Mouse (Mus musculus) ES-CJ7 (cell line): Measurements from ENCODE around the gene Tdrd7.
A peak's percentile ranks its signal among the peaks of the same experiment; 100 is the strongest.

Experiments
- DNase-seq: peaks from one replicate; pipeline ENCODE4 v3.0.0; 2011; ENCODE audit warnings: low read depth, low spot score

The Tdrd7 gene

GRCm38 (mm10) chr4:45972448-45972854, 7.3 kb downstream of the Tdrd7 start:
- no peak for DNase-seq

- DNase-seq: no peak
These were observed 7.8 kb downstream of the Tdrd7 start for GRCm38 (mm10) chr4:45972951-45973350.

GRCm38 (mm10) chr4:45976931-45977667, 12.0 kb downstream of the Tdrd7 start:
- no peak for DNase-seq

GRCm38 (mm10) chr4:45979916-45980315, 14.8 kb downstream of the Tdrd7 start:
- DNase-seq: no peak

- DNase-seq: no peak
These were observed 15.9 kb downstream of the Tdrd7 start for GRCm38 (mm10) chr4:45981054-45981453.

- DNase-seq: no peak
These were observed 25.4 kb downstream of the Tdrd7 start for GRCm38 (mm10) chr4:45990427-45991135.

GRCm38 (mm10) chr4:45998536-45998935, 33.4 kb downstream of the Tdrd7 start:
- no peak for DNase-seq

GRCm38 (mm10) chr4:46008142-46008793, 43.1 kb downstream of the Tdrd7 start:
- no peak for DNase-seq

- DNase-seq: no peak
These were observed 46.6 kb downstream of the Tdrd7 start for GRCm38 (mm10) chr4:46011698-46012097.

- DNase-seq: no peak
These were observed 50.5 kb downstream of the Tdrd7 start for GRCm38 (mm10) chr4:46015605-46016004.

- DNase-seq: no peak
These were observed 57.9 kb downstream of the Tdrd7 start for GRCm38 (mm10) chr4:46023021-46023481.

- peak; percentile 56 for DNase-seq
These were observed 60.8 kb downstream of the Tdrd7 start for GRCm38 (mm10) chr4:46025893-46026292.

- no peak for DNase-seq
These were observed 63.1 kb downstream of the Tdrd7 start for GRCm38 (mm10) chr4:46028224-46028623.

- no peak for DNase-seq
These were observed 63.6 kb downstream of the Tdrd7 start for GRCm38 (mm10) chr4:46028781-46029180.

- peak; percentile 56 for DNase-seq
These were observed 64.4 kb downstream of the Tdrd7 start for GRCm38 (mm10) chr4:46029552-46029951.

- DNase-seq: no peak
These were observed 67.3 kb downstream of the Tdrd7 start for GRCm38 (mm10) chr4:46032448-46032847.

- no peak for DNase-seq
These were observed 68.1 kb downstream of the Tdrd7 start for GRCm38 (mm10) chr4:46033197-46033596.

GRCm38 (mm10) chr4:46038591-46038891, 73.4 kb downstream of the Tdrd7 start:
- DNase-seq: no peak

- no peak for DNase-seq
These were observed 74.0 kb downstream of the Tdrd7 start, which contains the start of gene Tmod1 for GRCm38 (mm10) chr4:46038892-46039751. Tmod1 (plus strand) TSS chr4:46038935.

GRCm38 (mm10) chr4:46039899-46040298, 74.8 kb downstream of the Tdrd7 start:
- no peak for DNase-seq

- no peak for DNase-seq
These were observed 75.6 kb downstream of the Tdrd7 start for GRCm38 (mm10) chr4:46040594-46041192.
